Mouse (Mus musculus): ENCODE data around the gene 2810408A11Rik. TPM values are rescaled to one million over a fixed set of nuclear protein-coding genes. Genes with fewer than 3 reads are reported as not detected.
A peak's percentile ranks its signal among the peaks of the same experiment; 100 is the strongest.

2810408A11Rik gene
- polyA plus RNA-seq, 1 experiment from 2014 or later = 17.8 TPM

DNA sequence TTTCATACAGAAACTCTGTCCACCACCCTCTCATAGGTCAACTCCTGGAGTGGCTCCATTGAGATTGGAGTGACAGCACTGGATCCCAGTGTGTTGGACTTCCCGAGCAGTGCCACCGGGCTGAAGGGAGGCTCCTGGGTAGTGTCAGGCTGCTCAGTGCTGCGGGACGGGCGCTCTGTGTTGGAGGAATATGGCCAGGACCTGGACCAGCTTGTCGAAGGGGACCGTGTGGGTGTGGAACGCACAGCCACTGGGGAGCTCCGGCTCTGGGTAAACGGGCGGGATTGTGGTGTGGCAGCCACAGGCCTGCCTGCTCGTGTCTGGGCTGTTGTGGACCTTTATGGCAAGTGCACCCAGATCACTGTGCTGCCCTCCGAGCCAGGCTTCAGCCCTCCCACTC lies 2.2 kb upstream of the 2810408A11Rik start:
- ATAC-seq (ENCODE audit: low FRiP score) = no peak
- WGBS = 88% methylated on average over 13 of the region's 13 CpGs
- H3K9ac ChIP-seq = peak overlapping the region; percentile 97; the same call in 1 of the 2 replicates
- H3K27ac ChIP-seq = no peak overlapping the region
- H3K36me3 ChIP-seq = peaks cover 44% of the 10 kb centered on the region
- H3K4me3 ChIP-seq = peak overlapping the region; percentile 93
- H3K4me1 ChIP-seq = peaks cover 35% of the 10 kb centered on the region
- H3K9me3 ChIP-seq (replicated peaks) = no peaks in the 10 kb centered on the region
- peak overlapping the region; percentile 96 for H3K4me2 ChIP-seq (replicated peaks)
- no peaks in the 10 kb centered on the region for H3K27me3 ChIP-seq

DNA sequence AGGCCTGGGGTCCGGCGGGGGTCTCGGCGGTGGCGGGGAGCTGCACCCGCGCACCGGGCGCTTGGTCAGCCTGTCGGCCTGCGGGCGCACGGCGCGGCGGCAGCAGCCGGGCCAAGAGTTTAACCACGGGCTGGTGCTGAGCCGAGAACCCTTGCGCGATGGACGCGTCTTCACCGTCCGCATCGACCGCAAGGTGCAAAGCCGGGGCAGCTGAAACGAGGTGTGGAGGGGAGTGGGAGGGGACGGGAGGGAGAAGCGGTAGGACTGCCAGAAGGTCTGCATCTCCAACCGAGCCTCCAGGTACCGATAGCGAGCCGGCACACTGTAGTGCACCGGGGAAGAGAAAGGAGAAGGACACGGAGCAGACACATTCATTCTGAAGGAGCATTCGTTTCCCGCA lies 1.2 kb upstream of the 2810408A11Rik start:
- peak; percentile 0; the same call in 1 of the 2 replicates for ATAC-seq (ENCODE audit: low FRiP score)
- Histone ChIP-seq H3K27ac (peak overlapping the region; percentile 89), H3K4me1 (peaks cover 35% of the 10 kb centered on the region), H3K36me3 (peaks cover 34% of the 10 kb centered on the region), H3K9me3 (replicated peaks) (no peaks in the 10 kb centered on the region), H3K4me3 (peak overlapping the region; percentile 93), H3K4me2 (replicated peaks) (peak overlapping the region; percentile 96), H3K9ac (peak overlapping the region; percentile 97), H3K27me3 (no peaks in the 10 kb centered on the region)
- under 1% methylated on average over 32 of the region's 39 CpGs for WGBS

DNA sequence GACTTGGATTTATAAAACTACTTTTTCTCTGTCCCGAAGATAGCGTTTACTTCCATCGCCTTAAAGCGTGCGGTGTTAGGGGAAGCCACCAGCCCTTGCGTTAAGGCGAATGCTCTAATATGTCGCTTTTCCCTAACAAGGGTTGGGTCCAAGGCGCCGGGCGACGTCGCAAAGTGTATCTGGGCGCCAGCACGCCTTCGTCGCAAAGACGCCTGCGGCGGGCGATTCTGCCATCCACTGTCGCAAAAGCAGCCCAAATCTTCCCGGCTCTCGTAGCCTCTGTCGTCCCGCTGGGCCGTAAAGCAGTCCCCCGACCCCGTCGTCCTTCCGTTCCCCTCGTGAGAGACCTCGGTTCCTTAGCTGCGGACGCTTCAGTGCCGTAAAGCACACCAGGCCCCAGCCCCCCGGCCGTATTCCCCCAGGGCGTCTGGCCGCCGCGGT lies 639 bp upstream of the 2810408A11Rik start:
- Histone ChIP-seq H3K4me2 (replicated peaks) (peak overlapping the region; percentile 96), H3K27ac (peak overlapping the region; percentile 89), H3K27me3 (no peaks in the 10 kb centered on the region), H3K9me3 (replicated peaks) (no peaks in the 10 kb centered on the region), H3K4me1 (peaks cover 35% of the 10 kb centered on the region), H3K36me3 (peaks cover 28% of the 10 kb centered on the region), H3K9ac (peak overlapping the region; percentile 97), H3K4me3 (peak overlapping the region; percentile 93)
- under 1% methylated on average over 42 of the region's 42 CpGs for WGBS
- ATAC-seq (ENCODE audit: low FRiP score) = peak; percentile 71

GRCm38 (mm10) chr11:69899870-69900269 lies 917 bp downstream of the 2810408A11Rik start:
- no peaks in the 10 kb centered on the region for H3K9me3 ChIP-seq (replicated peaks)
- no peak overlapping the region for H3K27ac ChIP-seq
- H3K4me1 ChIP-seq = peaks cover 35% of the 10 kb centered on the region
- peaks cover 13% of the 10 kb centered on the region for H3K36me3 ChIP-seq
- ATAC-seq (ENCODE audit: low FRiP score) = no peak
- no peaks in the 10 kb centered on the region for H3K27me3 ChIP-seq
- WGBS = 17% methylated on average over 4 of the region's 4 CpGs
- peak overlapping the region; percentile 97 for H3K9ac ChIP-seq
- H3K4me3 ChIP-seq = peak overlapping the region; percentile 93
- H3K4me2 ChIP-seq (replicated peaks) = peak overlapping the region; percentile 96

DNA sequence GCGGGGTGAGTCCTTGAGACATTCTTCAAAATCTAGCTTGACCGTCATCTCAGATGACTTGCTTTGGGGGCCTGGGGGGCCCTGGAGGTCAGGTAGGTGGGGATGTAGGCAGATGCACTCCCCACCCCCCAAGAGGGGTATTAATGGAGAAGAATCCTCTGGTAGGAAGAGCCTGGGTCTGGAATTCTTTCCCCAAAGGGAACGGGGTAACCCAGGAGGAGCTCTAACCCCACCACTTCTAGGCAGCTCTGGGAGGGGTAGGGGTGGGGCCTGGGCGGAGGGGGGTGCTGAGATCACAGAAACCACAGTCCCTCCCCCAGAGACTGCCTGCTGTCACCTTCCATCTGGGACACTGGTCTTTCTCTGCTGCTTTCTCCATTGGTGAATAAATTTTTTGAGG lies 5.5 kb downstream of the 2810408A11Rik start, which contains the start of gene Acap1:
Gene Acap1, minus strand, starts transcription at position 249 of the 400 bp plus-strand sequence.
- no peak for ATAC-seq (ENCODE audit: low FRiP score)
- Histone ChIP-seq H3K27ac (no peak within 1 kb of the TSS), H3K4me1 (peaks cover 19% of the 10 kb centered on the region), H3K9ac (no peak within 1 kb of the TSS), H3K4me2 (replicated peaks) (no peak within 1 kb of the TSS), H3K27me3 (no peaks in the 10 kb centered on the region), H3K4me3 (no peak within 1 kb of the TSS), H3K36me3 (no peaks in the 10 kb centered on the region), H3K9me3 (replicated peaks) (no peaks in the 10 kb centered on the region)
- 79% methylated on average over 4 of the region's 4 CpGs for WGBS

GRCm38 (mm10) chr11:69894671-69895070 lies 6.1 kb downstream of the 2810408A11Rik start:
- Histone ChIP-seq H3K4me3 (no peak overlapping the region), H3K4me1 (peaks cover 17% of the 10 kb centered on the region), H3K9ac (no peak overlapping the region), H3K27me3 (no peaks in the 10 kb centered on the region), H3K9me3 (replicated peaks) (no peaks in the 10 kb centered on the region), H3K4me2 (replicated peaks) (no peak overlapping the region), H3K36me3 (no peaks in the 10 kb centered on the region), H3K27ac (no peak overlapping the region)
- WGBS = 86% methylated on average over 5 of the region's 5 CpGs
- ATAC-seq (ENCODE audit: low FRiP score) = no peak

- Histone ChIP-seq H3K4me3 (no peak overlapping the region), H3K27me3 (no peaks in the 10 kb centered on the region), H3K4me2 (replicated peaks) (no peak overlapping the region), H3K4me1 (no peaks in the 10 kb centered on the region), H3K9ac (no peak overlapping the region), H3K27ac (no peak overlapping the region), H3K36me3 (no peaks in the 10 kb centered on the region), H3K9me3 (replicated peaks) (no peaks in the 10 kb centered on the region)
- WGBS = 78% methylated on average over 4 of the region's 4 CpGs
- no peak for ATAC-seq (ENCODE audit: low FRiP score)
Measured at GRCm38 (mm10) chr11:69891482-69891881, 9.3 kb downstream of the 2810408A11Rik start.

- Histone ChIP-seq H3K27me3 (peaks cover 6% of the 10 kb centered on the region), H3K27ac (no peak overlapping the region), H3K9me3 (replicated peaks) (no peaks in the 10 kb centered on the region), H3K36me3 (no peaks in the 10 kb centered on the region), H3K4me1 (no peaks in the 10 kb centered on the region), H3K9ac (no peak overlapping the region), H3K4me2 (replicated peaks) (no peak overlapping the region), H3K4me3 (no peak overlapping the region)
- WGBS = 75% methylated on average over 8 of the region's 8 CpGs
- ATAC-seq (ENCODE audit: low FRiP score) = no peak
Measured at GRCm38 (mm10) chr11:69886907-69887635, 13.7 kb downstream of the 2810408A11Rik start.

- Histone ChIP-seq H3K36me3 (no peaks in the 10 kb centered on the region), H3K4me1 (peaks cover 16% of the 10 kb centered on the region), H3K9me3 (replicated peaks) (no peaks in the 10 kb centered on the region), H3K27me3 (peaks cover 20% of the 10 kb centered on the region), H3K9ac (no peak overlapping the region), H3K4me3 (no peak overlapping the region), H3K4me2 (replicated peaks) (no peak overlapping the region), H3K27ac (no peak overlapping the region)
- 87% methylated on average over 8 of the region's 8 CpGs for whole genome bisulfite sequencing
- ATAC-seq (ENCODE audit: low FRiP score) = no peak
Measured at GRCm38 (mm10) chr11:69884663-69885062, 16.1 kb downstream of the 2810408A11Rik start.

GRCm38 (mm10) chr11:69884240-69884639 lies 16.5 kb downstream of the 2810408A11Rik start:
- Histone ChIP-seq H3K9ac (no peak overlapping the region), H3K27ac (no peak overlapping the region), H3K4me3 (no peak overlapping the region), H3K4me1 (peaks cover 17% of the 10 kb centered on the region), H3K36me3 (no peaks in the 10 kb centered on the region), H3K27me3 (peaks cover 24% of the 10 kb centered on the region), H3K9me3 (replicated peaks) (no peaks in the 10 kb centered on the region), H3K4me2 (replicated peaks) (no peak overlapping the region)
- WGBS = 78% methylated on average over 9 of the region's 9 CpGs
- ATAC-seq (ENCODE audit: low FRiP score) = no peak

- Histone ChIP-seq H3K4me1 (peaks cover 18% of the 10 kb centered on the region), H3K27me3 (peaks cover 24% of the 10 kb centered on the region), H3K9ac (no peak overlapping the region), H3K4me3 (no peak overlapping the region), H3K4me2 (replicated peaks) (no peak overlapping the region), H3K36me3 (no peaks in the 10 kb centered on the region), H3K9me3 (replicated peaks) (no peaks in the 10 kb centered on the region), H3K27ac (no peak overlapping the region)
- ATAC-seq (ENCODE audit: low FRiP score) = no peak
- WGBS = 89% methylated on average over 8 of the region's 8 CpGs
Measured at GRCm38 (mm10) chr11:69883527-69884151, 17.1 kb downstream of the 2810408A11Rik start.

- Histone ChIP-seq H3K4me1 (peaks cover 22% of the 10 kb centered on the region), H3K4me3 (no peak overlapping the region), H3K27ac (no peak overlapping the region), H3K9me3 (replicated peaks) (no peaks in the 10 kb centered on the region), H3K9ac (no peak overlapping the region), H3K36me3 (no peaks in the 10 kb centered on the region), H3K4me2 (replicated peaks) (no peak overlapping the region), H3K27me3 (peaks cover 24% of the 10 kb centered on the region)
- no peak for ATAC-seq (ENCODE audit: low FRiP score)
- 60% methylated on average over 4 of the region's 4 CpGs for WGBS
Measured at GRCm38 (mm10) chr11:69883066-69883465, 17.7 kb downstream of the 2810408A11Rik start.
